Mouse (Mus musculus) B cell, adult 2 months (primary cell): ENCODE results near the gene Tmem198.

ENCODE experiments used
- DNase-seq, 2 experiments: peaks; one replicate each; pipeline ENCODE4 v3.0.0; 2022

Tmem198 gene

GRCm38 (mm10) chr1:75455948-75456347 is 23.4 kb upstream of the Tmem198 start:
- no peak for DNase-seq

- peak; percentile 48 to 50 for DNase-seq
Observed at GRCm38 (mm10) chr1:75456746-75457564, 22.4 kb upstream of the Tmem198 start.

GRCm38 (mm10) chr1:75457710-75458024 is 21.7 kb upstream of the Tmem198 start:
- DNase-seq, result no peak

GRCm38 (mm10) chr1:75458025-75458788 is 21.1 kb upstream of the Tmem198 start:
- peak in 1 of 2 experiments; percentile 13 for DNase-seq

DNA sequence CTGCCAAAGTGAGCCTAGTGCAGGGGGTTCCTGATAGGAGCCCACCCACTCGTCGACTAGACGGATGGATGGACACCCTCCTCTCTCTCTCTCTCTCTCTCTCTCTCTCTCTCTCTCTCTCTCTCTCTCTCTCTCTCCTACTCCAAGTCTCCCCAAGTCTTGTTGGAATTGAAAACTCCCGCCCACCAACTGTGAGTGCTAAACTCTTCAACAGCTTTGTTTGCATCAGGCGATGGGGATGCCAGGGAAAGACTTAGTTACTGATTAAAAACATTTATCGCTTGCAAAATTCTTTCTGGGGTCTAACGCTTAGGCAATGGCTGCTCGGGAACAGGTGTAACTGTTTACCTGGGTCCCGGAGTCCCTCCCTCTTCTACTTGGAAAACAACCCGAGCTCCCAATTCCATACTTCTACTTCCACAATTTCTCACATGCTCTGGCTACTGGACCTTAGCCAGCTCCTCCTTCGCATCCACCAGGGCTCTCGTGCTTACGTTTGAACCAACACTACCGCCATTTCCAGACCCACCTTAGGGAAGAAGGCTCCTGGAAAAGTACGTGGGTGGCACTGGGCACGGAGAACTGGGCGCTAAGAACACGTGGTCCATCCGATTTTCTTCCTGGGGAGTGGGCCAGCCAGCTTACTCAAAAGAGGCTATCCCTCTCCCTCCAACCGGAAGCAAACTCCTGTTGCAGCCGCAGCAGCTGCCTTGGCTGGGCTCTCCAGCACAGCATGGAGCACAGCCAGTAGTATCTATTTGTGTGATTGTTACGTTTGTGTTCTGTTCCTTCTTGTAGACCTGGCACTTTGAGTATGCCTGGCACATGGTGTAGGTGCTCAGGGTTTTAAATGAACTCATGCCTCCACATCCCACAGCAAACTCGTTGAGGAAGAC is 20.3 kb upstream of the Tmem198 start:
- no peak for DNase-seq

GRCm38 (mm10) chr1:75460297-75460696 is 19.0 kb upstream of the Tmem198 start:
- DNase-seq, result no peak

- DNase-seq, result no peak
Observed at GRCm38 (mm10) chr1:75462636-75463035, 16.7 kb upstream of the Tmem198 start.

DNA sequence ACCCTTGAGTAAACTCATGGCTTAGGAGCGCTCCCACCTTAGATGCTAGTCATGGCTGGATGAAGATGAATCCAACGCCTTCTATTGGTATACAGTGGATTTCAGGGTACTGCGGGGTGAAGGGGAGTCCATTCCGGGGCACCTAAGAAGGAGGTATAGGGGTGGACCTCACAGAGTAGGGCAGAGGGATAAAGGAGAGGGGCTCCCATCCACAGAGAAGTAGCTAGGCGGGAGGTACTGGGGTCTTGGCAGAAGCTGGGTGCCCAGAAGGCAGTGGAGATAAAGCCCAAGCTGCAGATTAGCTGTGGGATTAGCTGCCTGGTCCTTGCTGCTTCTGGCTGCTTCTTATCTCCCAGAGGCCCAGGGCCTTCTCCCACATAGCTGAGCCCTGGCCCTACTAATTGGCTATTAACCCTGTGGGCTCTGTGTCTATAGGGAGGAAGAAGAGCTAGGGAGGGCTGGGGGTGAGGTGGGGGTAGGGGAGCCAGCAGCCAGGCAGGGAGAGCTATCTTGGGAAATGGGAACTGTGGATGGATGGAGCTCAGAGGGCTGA is 15.6 kb upstream of the Tmem198 start:
- DNase-seq, result no peak

DNA sequence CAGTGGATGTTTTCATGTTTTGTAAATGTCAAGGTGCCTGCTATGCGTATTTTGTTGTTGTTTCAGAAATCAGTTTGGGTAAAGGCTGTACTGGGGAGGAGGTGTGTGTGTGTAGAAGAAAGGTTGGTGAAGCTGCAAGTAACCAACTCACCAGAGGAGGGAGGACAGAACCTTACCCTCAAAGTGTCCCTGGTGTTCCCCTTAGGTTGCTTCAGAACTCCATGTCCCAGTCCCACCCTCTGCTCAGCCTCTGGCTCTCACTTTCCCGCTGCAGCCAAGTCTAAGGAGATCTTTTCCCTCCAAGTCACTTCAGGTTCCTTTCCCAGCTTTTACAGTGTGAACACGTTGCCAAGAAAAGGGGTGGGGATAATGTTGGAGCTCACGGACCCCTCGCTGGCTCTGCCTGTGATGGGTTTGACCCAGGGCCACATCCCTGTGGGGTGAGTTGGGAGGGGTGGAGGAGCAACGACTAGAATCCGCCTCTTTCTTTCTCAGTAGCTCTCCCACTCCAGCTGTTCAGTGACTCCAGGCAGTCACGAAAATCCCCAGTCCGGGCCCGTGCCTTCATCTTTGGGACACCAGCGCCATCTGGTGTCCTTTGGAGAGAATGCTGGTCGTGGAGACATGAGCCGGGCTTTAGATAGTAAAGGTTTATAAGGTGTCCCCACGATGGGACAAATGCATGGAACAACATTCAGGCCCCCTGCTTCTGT is 12.0 kb upstream of the Tmem198 start:
- peak; percentile 80 for DNase-seq

DNA sequence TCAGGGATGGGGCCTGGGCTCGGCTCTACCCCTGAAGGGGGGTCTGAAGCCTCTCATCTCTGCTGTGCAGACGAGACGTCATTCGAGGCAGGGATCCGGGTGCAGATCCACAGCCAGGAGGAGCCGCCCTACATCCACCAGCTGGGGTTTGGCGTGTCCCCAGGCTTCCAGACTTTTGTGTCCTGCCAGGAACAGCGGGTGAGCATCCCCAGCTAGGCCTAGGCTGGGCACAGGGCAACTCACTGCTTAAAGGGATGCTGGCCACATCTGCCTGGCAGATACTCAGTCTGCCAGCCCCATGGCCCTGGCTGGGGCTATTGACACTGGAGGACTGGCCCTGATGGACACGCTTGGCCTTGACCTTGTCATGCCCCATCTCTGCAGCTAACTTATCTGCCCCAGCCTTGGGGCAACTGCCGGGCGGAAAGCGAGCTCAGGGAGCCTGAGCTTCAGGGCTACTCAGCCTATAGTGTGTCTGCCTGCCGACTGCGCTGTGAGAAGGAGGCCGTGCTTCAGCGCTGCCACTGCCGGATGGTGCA is 10.0 kb upstream of the Tmem198 start:
- DNase-seq, result no peak

DNA sequence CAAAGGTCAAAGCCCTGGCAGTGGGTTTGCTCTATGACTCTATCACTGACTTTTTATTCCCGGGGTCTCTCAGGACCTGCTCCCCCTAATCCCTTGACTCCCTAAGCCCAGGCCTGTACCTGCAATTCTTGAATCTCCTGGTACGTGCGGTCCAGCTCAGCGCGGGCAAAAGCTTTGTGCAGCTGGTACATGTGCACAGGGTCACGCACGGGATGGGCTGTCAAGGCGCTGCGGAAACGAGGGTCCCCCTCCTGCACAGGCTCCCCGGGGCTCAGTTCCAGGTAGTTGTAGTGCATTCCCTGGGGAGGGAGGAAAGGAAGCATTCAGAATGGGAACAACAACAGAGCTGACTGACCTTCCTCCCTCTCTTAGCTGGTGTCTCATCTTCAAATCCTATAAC is 2.9 kb upstream of the Tmem198 start:
- no peak for DNase-seq

- DNase-seq, result peak; percentile 88 to 91
Observed at GRCm38 (mm10) chr1:75477264-75477965, 1.9 kb upstream of the Tmem198 start.

- peak in 1 of 2 experiments; percentile 29 for DNase-seq
Observed at GRCm38 (mm10) chr1:75477966-75478290, 1.4 kb upstream of the Tmem198 start.

DNA sequence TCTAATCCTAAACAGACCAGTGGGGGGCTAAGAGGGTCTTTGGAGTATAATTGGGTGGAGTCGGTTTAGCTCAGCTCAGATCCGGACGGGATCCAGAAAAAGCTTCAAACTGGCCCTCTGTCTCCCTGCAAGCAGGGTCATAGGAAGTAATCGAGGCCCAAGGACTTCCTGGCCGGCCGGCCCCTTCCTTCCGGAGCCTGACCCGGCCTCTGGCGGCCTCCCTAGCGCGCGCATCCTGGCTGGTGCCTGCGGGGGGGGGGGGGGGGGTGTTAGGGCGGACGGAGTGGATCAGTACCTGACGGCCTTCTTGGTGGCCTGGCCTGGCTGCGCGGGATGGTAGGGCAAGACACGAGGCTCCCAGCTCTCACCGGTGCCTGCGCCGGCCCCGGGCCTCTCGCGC is 835 bp upstream of the Tmem198 start:
- DNase-seq, result no peak

GRCm38 (mm10) chr1:75479635-75479989 is 280 bp downstream of the Tmem198 start:
- no peak for DNase-seq

DNA sequence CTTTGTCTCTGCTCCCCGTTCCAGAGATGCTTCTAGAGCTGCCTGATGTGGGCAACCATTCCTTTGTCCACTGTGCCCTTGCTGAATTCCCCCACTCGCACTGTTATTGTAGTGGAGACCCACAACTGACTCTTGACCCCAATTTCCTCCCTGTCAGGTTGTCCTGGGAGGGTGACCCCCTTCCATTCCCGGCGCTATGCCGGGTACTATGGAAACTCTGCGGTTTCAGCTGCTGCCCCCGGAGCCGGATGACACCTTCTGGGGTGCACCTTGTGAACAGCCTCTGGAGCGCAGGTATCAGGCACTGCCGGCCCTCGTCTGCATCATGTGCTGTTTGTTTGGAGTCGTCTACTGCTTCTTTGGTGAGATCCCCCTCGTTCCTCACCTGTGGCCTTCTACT is 704 bp downstream of the Tmem198 start:
- DNase-seq, result no peak

DNA sequence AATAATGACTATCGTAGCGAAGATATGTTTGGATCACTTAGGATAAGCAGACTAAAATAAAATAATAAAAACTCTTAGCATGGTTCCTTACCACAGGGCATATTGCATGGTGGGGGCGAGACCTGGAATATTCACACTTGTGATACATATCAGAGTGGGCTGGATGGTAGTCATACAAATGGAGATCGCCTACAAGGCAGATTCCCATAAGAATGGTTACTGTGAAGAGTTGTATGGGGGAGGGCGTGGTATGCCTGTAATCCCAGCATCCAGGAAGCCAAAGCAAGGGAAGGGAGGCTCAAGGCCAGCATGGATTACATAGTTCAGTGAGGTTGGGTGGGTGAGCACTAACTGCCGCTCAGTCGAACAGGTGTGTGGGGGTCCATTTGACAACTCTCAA is 1.4 kb downstream of the Tmem198 start:
- no peak for DNase-seq

- DNase-seq, result no peak
Observed at GRCm38 (mm10) chr1:75486561-75486960, 7.2 kb downstream of the Tmem198 start.

DNA sequence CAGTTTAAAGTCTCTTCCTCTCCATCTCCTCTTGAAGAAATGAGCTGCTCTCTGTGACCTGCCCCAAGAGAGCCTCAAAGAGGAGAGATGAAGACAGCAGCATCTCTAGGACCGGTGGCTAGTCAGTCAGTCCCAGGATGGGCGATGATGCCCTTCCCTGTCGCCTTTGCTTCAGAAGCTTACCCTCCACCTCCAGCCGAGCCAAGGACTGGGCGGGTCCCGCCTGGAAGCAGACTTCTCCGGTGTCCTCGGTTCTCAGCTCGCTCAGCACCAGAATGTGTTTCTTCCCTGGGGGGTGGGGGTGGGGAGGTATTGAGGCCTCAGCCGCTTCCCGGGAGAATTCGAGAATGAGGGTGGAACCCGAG is 7.7 kb downstream of the Tmem198 start:
- no peak for DNase-seq

- peak; percentile 58 to 62 for DNase-seq
Observed at GRCm38 (mm10) chr1:75487405-75488161, 8.3 kb downstream of the Tmem198 start.
